Comparison of ENCODE assay signal across 28 mouse cellular contexts in genomic region chr13:98486161-98486560, GRCm38 (mm10). TPM values are rescaled to one million over a fixed set of nuclear protein-coding genes. Genes with fewer than 3 reads are reported as not detected.
DNase-seq lines count a peak whose midpoint lies in the region; ATAC-seq lines count a peak whose summit lies in the region.
"Had no signal": no experiment of that assay in that cellular context is flagged by ENCODE, and none has a peak within 500 bp of the region (broad histone marks: within the 10 kb centered on the region; RNA-seq: fewer than 3 reads in every experiment).

No protein-coding gene starts in this region.

- no peak overlapping the region for H3K27ac ChIP-seq in heart, embryonic 11.5 days (ENCODE audit: low read depth, low read length)
- H3K27ac ChIP-seq in heart, embryonic 12.5 days (ENCODE audit: poor library complexity, severe bottlenecking) = no peak overlapping the region
- H3K27ac ChIP-seq: embryonic facial prominence, embryonic 10.5 days; embryonic facial prominence, embryonic 13.5 days; forebrain, embryonic 12.5 days; forebrain, embryonic 15.5 days; heart, embryonic 15.5 days; hindbrain, embryonic 13.5 days; intestine, embryonic 15.5 days had no signal

- H3K27me3 ChIP-seq in heart, embryonic 11.5 days (ENCODE audit: control insufficient read depth, insufficient read depth, low read length) = 0 out of 2 replicates have a peak, but pooled peaks cover 2% of the 10 kb centered on the region
- H3K27me3 ChIP-seq in heart, embryonic 12.5 days (replicated peaks) = no peaks in the 10 kb centered on the region
- H3K27me3 ChIP-seq: embryonic facial prominence, embryonic 13.5 days; heart, embryonic 15.5 days; hindbrain, embryonic 13.5 days; intestine, embryonic 15.5 days had no signal

- peak; percentile 91 for DNase-seq in heart, adult 11 months
- DNase-seq in heart, postnatal 4 days = peak; percentile 21
- DNase-seq in adipocyte (ENCODE audit: low spot score) = peak; percentile 78
- DNase-seq in embryo, embryonic 9.5 days (ENCODE audit: extremely low spot score) = no peak
- DNase-seq: adrenal gland, adult 2 months; adrenal gland, postnatal 25 days; cerebellum, adult 11-12 months; cerebellum, adult 8-10 months; cerebellum, postnatal 25 days; gastrocnemius, postnatal 36 days; kidney, adult 11 months; kidney, adult 8-10 months had no signal

- no peak overlapping the region for H3K4me3 ChIP-seq in heart, embryonic 11.5 days (ENCODE audit: low read depth, low read length)
- no peak overlapping the region for H3K4me3 ChIP-seq in heart, embryonic 12.5 days
- H3K4me3 ChIP-seq: embryonic facial prominence, embryonic 10.5 days; embryonic facial prominence, embryonic 13.5 days; erythroblast, embryonic 14.5 days; forebrain, embryonic 12.5 days; forebrain, embryonic 15.5 days; heart, embryonic 15.5 days; hindbrain, embryonic 10.5 days; hindbrain, embryonic 13.5 days; intestine, embryonic 15.5 days had no signal

- ATAC-seq in heart, embryonic 11.5 days (replicated peaks; ENCODE audit: insufficient number of reproducible peaks, low FRiP score, low TSS enrichment) = no peak
- ATAC-seq in heart, embryonic 12.5 days (ENCODE audit: insufficient number of reproducible peaks, low FRiP score) = no peak
- ATAC-seq: activated CD4-positive, CD25-positive, alpha-beta regulatory T cell, adult 4 months; CD4-positive, CD25-positive, alpha-beta regulatory T cell, adult 4 months; forebrain, embryonic 15.5 days; hindbrain, embryonic 16.5 days; intestine, embryonic 15.5 days had no signal

- H3K4me1 ChIP-seq in heart, embryonic 11.5 days (ENCODE audit: control insufficient read depth, insufficient read depth, low read length) = peaks cover 6% of the 10 kb centered on the region; the same call in 1 of the 2 replicates
- peaks cover 14% of the 10 kb centered on the region for H3K4me1 ChIP-seq in heart, embryonic 12.5 days (replicated peaks)
- H3K4me1 ChIP-seq: embryonic facial prominence, embryonic 13.5 days; forebrain, embryonic 12.5 days; forebrain, embryonic 15.5 days; hindbrain, embryonic 10.5 days; hindbrain, embryonic 13.5 days; intestine, embryonic 15.5 days had no signal

- no peaks in the 10 kb centered on the region for H3K36me3 ChIP-seq in heart, embryonic 11.5 days (ENCODE audit: control insufficient read depth, insufficient read depth, low read length)
- no peaks in the 10 kb centered on the region for H3K36me3 ChIP-seq in heart, embryonic 12.5 days
- H3K36me3 ChIP-seq: embryonic facial prominence, embryonic 10.5 days; embryonic facial prominence, embryonic 13.5 days; forebrain, embryonic 12.5 days; forebrain, embryonic 15.5 days; heart, embryonic 15.5 days; hindbrain, embryonic 10.5 days; hindbrain, embryonic 13.5 days; intestine, embryonic 15.5 days had no signal

- no peaks in the 10 kb centered on the region for H3K9me3 ChIP-seq in heart, embryonic 11.5 days (replicated peaks; ENCODE audit: control insufficient read depth, low read length)
- no peaks in the 10 kb centered on the region for H3K9me3 ChIP-seq in heart, embryonic 12.5 days (replicated peaks)
- H3K9me3 ChIP-seq: embryonic facial prominence, embryonic 10.5 days; embryonic facial prominence, embryonic 13.5 days; forebrain, embryonic 12.5 days; forebrain, embryonic 15.5 days; heart, embryonic 15.5 days; hindbrain, embryonic 10.5 days; intestine, embryonic 15.5 days had no signal

- WGBS in heart, embryonic 11.5 days (ENCODE audit: insufficient replicate concordance) = 71% methylated on average over 3 of the region's 3 CpGs
- WGBS in heart, embryonic 12.5 days = 72% methylated on average over 3 of the region's 3 CpGs

- H3K9ac ChIP-seq in heart, embryonic 11.5 days (ENCODE audit: low read depth, low read length) = no peak overlapping the region
- H3K9ac ChIP-seq in heart, embryonic 12.5 days = no peak overlapping the region
- H3K9ac ChIP-seq: embryonic facial prominence, embryonic 13.5 days; forebrain, embryonic 12.5 days; forebrain, embryonic 15.5 days; heart, embryonic 15.5 days; hindbrain, embryonic 13.5 days; intestine, embryonic 15.5 days had no signal

- no peak overlapping the region for H3K4me2 ChIP-seq in heart, embryonic 11.5 days
- no peak overlapping the region for H3K4me2 ChIP-seq in heart, embryonic 12.5 days
- H3K4me2 ChIP-seq: embryonic facial prominence, embryonic 13.5 days; forebrain, embryonic 12.5 days; forebrain, embryonic 15.5 days; heart, embryonic 15.5 days; hindbrain, embryonic 13.5 days; intestine, embryonic 15.5 days had no signal

RNA-seq across cellular contexts. Expression of gene Gm10320, which starts 5.6 kb away (rescaled TPM):
- polyA plus RNA-seq in heart, embryonic 11.5 days (2014; fragmentation: Nextera tagmentation; extraction: Ambion mirVana) = 0.37 and 0.65 TPM in 2 replicates
- not detected for total RNA-seq in heart, postnatal 4 days (2021)
- polyA plus RNA-seq in heart, embryonic 12.5 days (2016; fragmentation: Nextera tagmentation; extraction: Ambion mirVana) = 0.82 TPM in 1 of 2 replicates, not detected in the other
- total RNA-seq: adrenal gland, adult 2 months; adrenal gland, postnatal 25 days; gastrocnemius, adult 8-10 months; gastrocnemius, postnatal 36 days; heart, postnatal 10 days had no signal
